Mouse (Mus musculus) stomach, embryonic 16.5 days (tissue): ENCODE results near the gene Slc15a3. TPM values are rescaled to one million over a fixed set of nuclear protein-coding genes. Genes with fewer than 3 reads are reported as not detected.

Experiments used
- ATAC-seq: fragments of 200-750 bp; cut with Nextera tagmentation; 2 replicates; pipeline ENCODE4 v1.8.0; 2017; ENCODE audit warnings: moderate number of reproducible peaks, moderate TSS enrichment; ENCODE audit not compliant: insufficient read depth, low FRiP score
- H3K27ac ChIP-seq: fragments of 300-500 bp; sonication (generic); 2 replicates; pipeline ENCODE4 v1.5.1; 2014; ENCODE audit warnings: low read length
- H3K27me3 ChIP-seq: fragments of 300-500 bp; sonication (generic); 2 replicates; pipeline ENCODE4 v1.6.1; 2014; ENCODE audit warnings: low read length, control low read depth, mixed read lengths; ENCODE audit not compliant: control insufficient read depth, insufficient read depth
- H3K36me3 ChIP-seq: fragments of 300-500 bp; sonication (generic); 2 replicates; pipeline ENCODE4 v1.6.1; 2014; ENCODE audit warnings: low read length; ENCODE audit not compliant: control insufficient read depth, insufficient read depth
- H3K4me1 ChIP-seq: fragments of 300-500 bp; sonication (generic); 2 replicates; pipeline ENCODE4 v1.6.1; 2014; ENCODE audit warnings: low read length, control low read depth, mixed read lengths; ENCODE audit not compliant: control insufficient read depth, insufficient read depth
- H3K4me2 ChIP-seq: fragments of 300-500 bp; sonication (generic); 2 replicates; pipeline ENCODE4 v1.6.1; 2014; ENCODE audit warnings: low read depth, low read length, mixed read lengths
- H3K4me3 ChIP-seq: fragments of 300-500 bp; sonication (generic); replicated peaks from 2 replicates; pipeline ENCODE4 v1.5.1; 2014; ENCODE audit warnings: mild to moderate bottlenecking, low read length
- H3K9ac ChIP-seq: fragments of 300-500 bp; sonication (generic); 2 replicates; pipeline ENCODE4 v1.6.1; 2014; ENCODE audit warnings: low read length
- H3K9me3 ChIP-seq: fragments of 300-500 bp; sonication (generic); replicated peaks from 2 replicates; pipeline ENCODE4 v1.6.1; 2016; ENCODE audit warnings: low read length, control low read depth; ENCODE audit not compliant: control insufficient read depth
- WGBS: fragments of 180-500 bp; shearing (Covaris S2); extraction: QIAGEN DNeasy Blood & Tissue Kit; methylation state at CpG from one replicate; pipeline ENCODE4 v1.1.7; 2014; 5-methylcytosine and 5-hydroxymethylcytosine counted together
- polyA plus RNA-seq: library from polyadenylated mRNA; unstranded; fragments of >200 nt; fragmentation: Nextera tagmentation; extraction: Ambion mirVana; gene quantifications from 2 replicates; pipeline ENCODE4 v1.2.1, GENCODE M21; 2015

The Slc15a3 gene
- polyA plus RNA-seq, 1 experiment from 2014 or later = 0.70 TPM

GRCm38 (mm10) chr19:10856520-10856919, 17.0 kb downstream of the Slc15a3 start:
- Histone ChIP-seq H3K27me3 (no peaks in the 10 kb centered on the region), H3K4me3 (no peak overlapping the region), H3K4me1 (no peaks in the 10 kb centered on the region), H3K9me3 (no peaks in the 10 kb centered on the region), H3K27ac (no peak overlapping the region), H3K9ac (no peak overlapping the region), H3K36me3 (peaks cover 17% of the 10 kb centered on the region; the same call in 1 of the 2 replicates), H3K4me2 (no peak overlapping the region)
- 42% methylated on average over 2 of the region's 2 CpGs for WGBS
- no peak for ATAC-seq

GRCm38 (mm10) chr19:10860072-10860497, 20.6 kb downstream of the Slc15a3 start:
- Histone ChIP-seq H3K27me3 (no peaks in the 10 kb centered on the region), H3K27ac (no peak overlapping the region), H3K4me1 (no peaks in the 10 kb centered on the region), H3K4me2 (no peak overlapping the region), H3K9me3 (no peaks in the 10 kb centered on the region), H3K36me3 (peaks cover 19% of the 10 kb centered on the region; the same call in 1 of the 2 replicates), H3K4me3 (no peak overlapping the region), H3K9ac (0 out of 2 replicates have a peak overlapping the region, but pooled peaks have one; percentile 18)
- 42% methylated on average over 22 of the region's 22 CpGs for WGBS
- peak; percentile 35 for ATAC-seq

DNA sequence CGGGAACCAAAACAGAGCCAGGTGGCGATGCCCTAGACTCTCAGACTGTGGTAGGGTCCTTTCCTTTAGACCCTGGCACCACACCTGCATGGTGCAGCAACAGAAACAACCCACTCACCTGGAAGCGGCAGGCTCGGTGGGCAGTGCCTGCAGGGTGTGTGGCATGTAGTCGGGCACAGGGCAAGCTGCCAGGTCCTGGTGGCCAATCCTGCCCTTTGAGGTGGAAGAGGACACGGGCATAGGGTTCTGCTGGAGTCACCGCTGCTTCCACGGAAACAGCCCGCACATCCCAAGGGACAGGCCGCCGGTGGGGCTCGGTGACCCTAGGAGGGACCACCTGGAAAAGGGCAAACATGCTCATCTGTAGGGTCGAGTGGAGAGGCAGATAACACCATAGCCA, 26.8 kb downstream of the Slc15a3 start:
- no peak for ATAC-seq
- Histone ChIP-seq H3K4me1 (peaks cover 18% of the 10 kb centered on the region), H3K4me2 (no peak overlapping the region), H3K4me3 (no peak overlapping the region), H3K27ac (no peak overlapping the region), H3K9me3 (no peaks in the 10 kb centered on the region), H3K27me3 (no peaks in the 10 kb centered on the region), H3K9ac (no peak overlapping the region), H3K36me3 (peaks cover 17% of the 10 kb centered on the region)
- WGBS = 89% methylated on average over 13 of the region's 13 CpGs

GRCm38 (mm10) chr19:10867946-10868622, 28.6 kb downstream of the Slc15a3 start:
- Histone ChIP-seq H3K4me1 (peaks cover 18% of the 10 kb centered on the region), H3K4me3 (peak overlapping the region; percentile 89), H3K27me3 (no peaks in the 10 kb centered on the region), H3K36me3 (peaks cover 30% of the 10 kb centered on the region), H3K9ac (peak overlapping the region; percentile 94), H3K4me2 (peak overlapping the region; percentile 91), H3K9me3 (no peaks in the 10 kb centered on the region), H3K27ac (0 out of 2 replicates have a peak overlapping the region, but pooled peaks have one; percentile 92)
- ATAC-seq = no peak
- 27% methylated on average over 5 of the region's 5 CpGs for WGBS

- peak; percentile 2; the same call in 1 of the 2 replicates for ATAC-seq
- H3K4me2 ChIP-seq = peak overlapping the region; percentile 91
Measured at GRCm38 (mm10) chr19:10868623-10869141, 29.2 kb downstream of the Slc15a3 start.

GRCm38 (mm10) chr19:10869241-10869885, 29.8 kb downstream of the Slc15a3 start:
- peak overlapping the region; percentile 94 for H3K9ac ChIP-seq
- ATAC-seq = peak; percentile 90
- H3K36me3 ChIP-seq = peaks cover 40% of the 10 kb centered on the region
- under 1% methylated on average over 43 of the region's 43 CpGs for WGBS
- H3K4me1 ChIP-seq = peaks cover 18% of the 10 kb centered on the region
- H3K27ac ChIP-seq = peak overlapping the region; percentile 92
- peak overlapping the region; percentile 89 for H3K4me3 ChIP-seq
- H3K27me3 ChIP-seq = no peaks in the 10 kb centered on the region
- no peaks in the 10 kb centered on the region for H3K9me3 ChIP-seq
- H3K4me2 ChIP-seq = peak overlapping the region; percentile 91

More at GRCm38 (mm10) chr19:10868623-10869141, 29.2 kb downstream of the Slc15a3 start:
- H3K27me3 ChIP-seq = no peaks in the 10 kb centered on the region
- H3K27ac ChIP-seq = peak overlapping the region; percentile 92; the same call in 1 of the 2 replicates
- no peaks in the 10 kb centered on the region for H3K9me3 ChIP-seq
- under 1% methylated on average over 17 of the region's 17 CpGs for WGBS
- H3K9ac ChIP-seq = peak overlapping the region; percentile 94
- H3K36me3 ChIP-seq = peaks cover 36% of the 10 kb centered on the region
- H3K4me1 ChIP-seq = peaks cover 18% of the 10 kb centered on the region
- peak overlapping the region; percentile 89 for H3K4me3 ChIP-seq

DNA sequence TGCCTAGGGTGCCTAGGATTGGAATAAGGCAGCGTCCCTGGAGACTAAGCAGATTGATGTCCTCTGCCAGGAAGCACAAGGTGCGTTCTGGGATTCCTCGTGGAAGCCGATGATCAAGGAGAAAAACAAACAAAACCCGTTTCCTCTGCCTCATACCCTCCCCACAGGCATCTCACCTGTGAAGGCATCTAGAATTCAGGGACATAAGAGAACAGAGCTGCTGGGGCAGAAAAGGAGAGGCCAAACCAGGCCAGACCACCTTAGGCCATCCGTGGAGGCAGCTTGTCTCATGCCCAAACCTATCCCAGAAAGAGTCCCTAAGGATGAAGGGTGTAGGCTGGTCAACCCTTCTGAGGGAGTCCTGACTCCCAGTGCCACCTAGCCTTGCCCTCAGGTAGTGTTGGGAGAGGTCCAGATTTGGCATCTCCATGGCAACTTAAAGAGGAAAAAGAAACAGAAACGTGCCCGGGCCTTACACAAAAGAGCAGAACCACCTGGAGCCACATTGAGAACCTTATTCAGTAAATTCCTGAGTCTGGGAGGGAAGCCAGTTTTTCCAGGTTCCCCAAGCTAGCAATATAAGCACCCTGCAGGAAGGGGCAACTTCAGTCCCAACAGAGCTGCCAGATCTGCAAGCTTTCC, 30.5 kb downstream of the Slc15a3 start, which contains the start of gene Tmem132a:
Tmem132a (minus strand) TSS at position 55 of the 642 bp plus-strand sequence.
- H3K4me1 ChIP-seq = peaks cover 18% of the 10 kb centered on the region
- H3K4me2 ChIP-seq = peak within 1 kb of the TSS; percentile 91
- no peak for ATAC-seq
- H3K4me3 ChIP-seq = peak within 1 kb of the TSS; percentile 89
- peaks cover 40% of the 10 kb centered on the region for H3K36me3 ChIP-seq
- 4% methylated on average over 8 of the region's 8 CpGs for WGBS
- H3K27ac ChIP-seq = peak within 1 kb of the TSS; percentile 92
- no peaks in the 10 kb centered on the region for H3K9me3 ChIP-seq
- H3K27me3 ChIP-seq = no peaks in the 10 kb centered on the region
- peak within 1 kb of the TSS; percentile 94 for H3K9ac ChIP-seq

GRCm38 (mm10) chr19:10870676-10871075, 31.1 kb downstream of the Slc15a3 start:
- Histone ChIP-seq H3K36me3 (peaks cover 37% of the 10 kb centered on the region), H3K4me1 (peaks cover 18% of the 10 kb centered on the region), H3K9me3 (no peaks in the 10 kb centered on the region), H3K27ac (peak overlapping the region; percentile 92; the same call in 1 of the 2 replicates), H3K4me2 (no peak overlapping the region), H3K4me3 (no peak overlapping the region), H3K27me3 (no peaks in the 10 kb centered on the region), H3K9ac (0 out of 2 replicates have a peak overlapping the region, but pooled peaks have one; percentile 13)
- WGBS = 87% methylated on average over 3 of the region's 3 CpGs
- no peak for ATAC-seq
